Mouse (Mus musculus): Measurements from ENCODE around the gene Bend6.
"Not testable (repeated sequence)": the region's sequence is repeated elsewhere in the genome, so short reads cannot be mapped to it uniquely, and the experiment has no call there.

Bend6 gene

DNA sequence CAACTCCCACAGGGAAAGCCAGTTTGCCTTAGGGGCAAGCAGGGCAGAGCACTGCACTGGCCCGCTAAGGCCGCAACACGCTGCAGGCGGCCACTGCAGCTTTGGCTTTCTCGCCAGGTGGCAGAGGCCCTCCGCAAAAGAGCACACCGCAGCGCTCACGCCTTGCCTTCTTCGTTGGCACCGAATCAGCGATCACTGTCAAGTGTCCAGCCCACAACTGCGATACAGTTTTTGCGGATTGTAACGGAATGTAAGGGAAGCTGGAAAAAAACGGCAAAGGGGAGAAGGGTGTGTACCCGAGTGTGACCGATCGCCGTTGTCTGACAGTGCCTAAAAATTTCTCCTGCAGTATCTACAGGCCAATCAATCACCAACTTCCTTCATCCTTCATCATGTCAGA, 689 bp downstream of the Bend6 start:
- DNase-seq (ENCODE audit: low read depth, low spot score), result no peak

DNA sequence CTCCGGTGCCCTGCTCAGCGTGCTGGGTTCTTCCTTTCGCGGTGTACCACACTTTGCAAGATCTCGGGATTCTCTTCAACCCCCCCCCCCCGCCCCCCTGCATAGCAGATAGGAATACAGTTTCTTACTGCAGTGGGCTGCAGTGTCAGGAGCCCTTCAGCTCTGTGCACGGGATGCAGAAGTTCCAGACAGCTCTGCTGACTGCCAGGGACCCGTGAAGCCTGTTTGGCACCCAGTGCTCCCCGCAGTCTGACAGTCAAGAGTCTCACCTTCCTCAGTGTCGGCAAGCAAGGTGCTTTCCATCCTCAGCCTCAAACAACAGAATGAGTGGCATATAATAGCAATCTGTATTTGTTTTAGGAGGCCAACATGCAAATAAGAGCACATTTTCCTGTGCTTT, 1.4 kb downstream of the Bend6 start:
- DNase-seq (ENCODE audit: low read depth, low spot score), result no peak

DNA sequence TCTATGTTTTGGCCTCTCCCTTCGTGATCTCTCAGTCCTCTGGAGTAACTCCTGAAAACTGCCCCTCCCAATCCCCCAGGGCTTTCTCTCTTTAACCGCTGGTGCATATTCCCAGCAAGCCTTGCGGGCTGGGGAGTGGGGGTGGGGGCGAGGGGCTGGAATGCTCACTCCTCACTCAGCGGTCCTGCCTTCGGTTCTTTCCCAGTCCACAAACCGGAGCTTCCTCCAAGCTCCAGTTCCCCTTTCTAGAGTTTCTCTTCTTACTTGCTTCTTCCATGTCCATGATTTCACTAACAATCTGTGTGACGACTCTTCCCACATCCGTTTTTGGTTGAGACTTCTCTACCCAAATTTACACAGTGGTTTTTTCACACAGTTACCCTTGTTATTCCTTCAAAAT, 4.0 kb downstream of the Bend6 start:
- DNase-seq (ENCODE audit: low read depth, low spot score), result no peak

DNA sequence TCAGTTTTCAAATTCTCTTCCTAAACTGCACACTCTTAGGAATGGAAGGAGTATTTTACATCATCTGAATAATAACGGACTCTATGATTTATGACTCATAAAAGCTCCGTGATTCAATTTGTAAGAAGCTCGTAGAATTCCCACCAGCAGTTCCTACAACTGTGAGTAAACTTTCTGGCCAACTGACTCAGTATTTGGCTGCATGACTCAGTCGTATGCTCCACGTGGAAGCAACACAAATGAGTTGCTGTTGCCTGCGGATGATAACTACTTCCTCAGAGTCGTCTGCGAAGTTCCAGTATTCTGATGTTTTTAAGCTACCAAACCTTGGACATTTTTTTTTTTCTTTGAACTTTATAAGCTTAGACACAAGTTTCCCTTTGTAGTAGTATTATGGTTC, 7.4 kb downstream of the Bend6 start:
- no peak for DNase-seq (ENCODE audit: low read depth, low spot score)

DNA sequence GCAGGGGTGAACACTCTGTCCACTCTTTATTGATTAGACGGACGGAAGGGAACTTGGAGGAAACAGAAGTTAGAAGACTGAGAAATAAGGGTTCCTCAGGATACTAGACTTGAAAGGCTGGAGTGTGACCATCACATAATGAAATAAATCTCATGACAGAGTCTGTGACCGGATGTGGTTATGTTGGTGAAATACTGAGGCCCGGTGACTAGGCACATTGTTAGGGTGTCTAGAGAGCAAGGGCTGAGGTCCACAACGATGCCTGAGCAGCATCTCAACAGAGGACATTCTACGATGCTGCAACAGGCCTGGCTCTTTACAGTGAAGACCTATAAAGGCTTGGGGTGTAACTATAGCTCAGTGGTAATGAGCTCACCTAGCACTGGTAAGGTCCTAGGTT, 9.2 kb downstream of the Bend6 start:
- DNase-seq (ENCODE audit: low read depth, low spot score), result no peak

DNA sequence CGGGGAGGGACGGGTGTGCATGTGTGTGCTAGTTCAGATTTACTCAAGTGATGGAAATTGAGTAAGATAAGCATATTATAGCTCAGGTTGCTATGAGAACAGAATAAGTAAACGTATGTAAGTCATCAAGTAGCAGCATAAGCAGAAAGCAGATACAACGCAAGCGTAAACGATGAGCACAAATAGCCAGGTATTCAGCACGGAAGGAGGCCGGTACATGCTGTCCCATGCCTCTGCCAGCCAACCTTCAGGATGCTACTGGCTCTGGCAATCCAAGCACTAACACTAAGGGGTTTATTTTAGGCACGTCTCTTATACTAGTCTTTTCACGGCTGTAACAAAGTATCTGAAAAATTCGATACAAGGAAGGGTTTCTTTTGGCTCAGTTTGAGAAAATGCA, 10.2 kb downstream of the Bend6 start:
- no peak for DNase-seq (ENCODE audit: low read depth, low spot score)

DNA sequence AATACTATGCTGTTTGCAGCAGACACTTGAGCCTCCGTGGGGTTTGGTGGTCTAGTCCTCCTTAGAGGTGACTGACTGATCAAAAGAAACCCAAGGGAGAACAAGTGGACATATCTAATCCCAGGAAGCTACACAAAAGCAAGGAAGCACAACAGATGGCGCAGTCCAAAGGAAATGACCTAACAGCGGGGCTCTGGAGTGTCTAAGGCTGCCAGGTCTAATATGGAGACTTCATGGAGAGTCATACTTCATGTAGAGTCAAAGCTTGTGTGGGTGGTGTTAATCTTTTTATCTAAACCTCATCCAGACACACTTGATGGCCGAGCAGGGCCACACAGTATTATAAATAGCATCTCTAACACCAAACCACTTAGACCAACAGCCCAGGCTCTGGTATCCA, 10.9 kb downstream of the Bend6 start:
- DNase-seq (ENCODE audit: low read depth, low spot score), result no peak

DNA sequence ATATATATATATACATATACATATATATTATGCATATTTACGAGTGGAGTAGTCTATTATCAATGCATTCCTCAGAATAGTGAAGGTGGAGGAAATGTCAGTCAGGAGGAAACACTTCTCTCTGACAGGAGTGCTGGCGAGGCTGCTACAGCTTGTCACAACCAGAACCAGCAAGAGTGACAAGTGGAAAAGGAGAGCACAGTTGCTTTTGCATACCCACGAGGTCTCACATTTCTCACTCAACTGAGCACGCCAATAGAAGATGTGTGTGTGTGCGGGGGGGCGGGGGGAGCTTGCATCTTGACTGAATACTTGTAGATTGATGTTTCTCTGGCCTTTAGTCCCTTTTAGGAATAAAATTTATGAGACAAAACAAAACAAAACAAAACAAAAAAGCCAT, 11.5 kb downstream of the Bend6 start:
- DNase-seq (ENCODE audit: low read depth, low spot score), result no peak

DNA sequence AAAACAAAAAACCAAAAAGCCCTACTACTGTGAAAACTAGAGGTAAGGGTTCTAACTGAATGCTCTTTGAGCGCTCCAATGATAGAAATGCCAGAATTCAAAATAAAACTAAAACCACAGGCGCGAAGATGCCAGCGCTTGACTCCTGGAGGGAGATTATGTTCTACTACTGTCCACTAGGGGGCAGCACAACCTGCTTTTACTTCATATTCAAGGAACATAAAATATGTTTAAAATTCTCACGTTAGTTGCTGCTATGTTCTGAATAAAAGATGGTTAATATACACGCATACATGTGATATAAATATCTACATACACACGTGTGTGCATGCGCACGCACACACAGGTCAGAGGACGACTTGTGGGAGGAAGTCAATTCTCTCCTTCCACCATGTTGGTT, 14.8 kb downstream of the Bend6 start:
- peak; percentile 56 for DNase-seq (ENCODE audit: low read depth, low spot score)

DNA sequence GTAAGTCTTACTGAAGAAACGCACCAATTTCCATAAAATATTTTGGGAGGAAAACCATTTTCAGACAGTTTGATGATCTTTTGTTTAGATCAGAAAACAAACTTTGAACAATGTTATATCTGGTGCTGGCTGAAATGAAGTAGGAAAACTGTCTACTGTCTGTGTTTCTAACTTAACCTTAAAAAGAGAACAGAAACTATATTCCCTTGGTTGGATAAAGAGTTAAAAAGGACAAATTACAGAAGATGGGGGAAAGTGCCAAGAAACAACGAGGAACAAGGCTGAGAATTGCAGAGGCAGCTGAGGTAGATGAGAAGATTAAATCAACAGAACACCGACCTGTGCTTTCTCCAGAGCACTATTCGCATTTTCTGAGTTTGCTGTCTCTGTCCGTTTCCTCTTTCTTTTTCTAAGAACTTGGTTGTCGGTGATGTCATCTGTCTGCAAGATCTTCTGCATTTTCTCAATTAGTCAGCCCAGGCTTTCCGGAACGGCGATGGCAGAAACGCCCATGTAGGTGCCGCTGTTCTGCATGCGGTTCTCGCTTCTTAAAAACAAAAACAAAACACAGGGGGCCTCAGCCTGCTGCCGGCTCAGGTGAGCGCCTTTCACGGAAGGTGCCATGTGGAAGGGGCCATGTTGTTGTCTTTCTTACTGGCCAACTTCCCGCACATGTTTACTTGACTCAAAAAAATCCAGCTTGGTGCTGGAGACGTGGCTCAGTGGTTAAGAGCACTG, 24.3 kb downstream of the Bend6 start:
- DNase-seq (ENCODE audit: low read depth, low spot score), result peak; percentile 89

DNA sequence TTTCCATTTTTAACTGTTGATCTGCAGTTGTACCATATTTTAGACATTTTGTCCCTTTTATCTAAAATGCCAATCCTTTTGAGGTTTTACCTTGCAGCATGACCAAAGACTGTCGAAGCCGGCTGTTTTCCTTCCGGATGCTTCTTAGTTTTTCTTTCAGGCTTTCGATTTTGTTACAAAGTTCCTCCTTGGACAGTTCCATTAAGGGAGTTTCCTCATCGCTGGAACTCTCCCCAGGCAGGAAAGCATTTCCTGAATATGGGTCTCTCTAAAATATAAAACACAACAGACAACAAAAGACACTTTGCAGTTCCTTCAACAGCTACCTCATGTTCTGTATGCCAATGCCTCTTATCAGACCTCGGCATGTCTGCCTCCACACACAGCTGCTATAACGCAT, 29.4 kb downstream of the Bend6 start:
- DNase-seq (ENCODE audit: low read depth, low spot score), result no peak

DNA sequence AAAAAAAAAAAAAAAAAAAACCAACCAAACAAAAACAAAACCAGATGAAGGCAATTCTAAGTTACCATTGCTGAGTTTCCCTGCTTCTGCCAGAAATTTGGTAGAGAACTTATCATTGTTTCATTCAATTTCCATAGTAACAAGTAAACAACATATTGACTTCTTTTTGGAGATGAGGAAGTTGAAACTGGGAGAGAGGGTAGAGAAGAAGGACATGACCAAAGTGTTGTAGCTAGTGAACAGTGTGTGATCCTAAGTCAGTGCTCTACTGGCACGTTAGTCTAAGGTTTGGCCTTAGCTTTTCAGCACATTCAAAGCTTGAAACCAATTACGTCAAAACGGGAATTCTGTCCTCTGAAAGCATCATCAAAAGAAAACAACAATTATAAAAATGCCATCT, 31.2 kb downstream of the Bend6 start:
- no peak for DNase-seq (ENCODE audit: low read depth, low spot score)

DNA sequence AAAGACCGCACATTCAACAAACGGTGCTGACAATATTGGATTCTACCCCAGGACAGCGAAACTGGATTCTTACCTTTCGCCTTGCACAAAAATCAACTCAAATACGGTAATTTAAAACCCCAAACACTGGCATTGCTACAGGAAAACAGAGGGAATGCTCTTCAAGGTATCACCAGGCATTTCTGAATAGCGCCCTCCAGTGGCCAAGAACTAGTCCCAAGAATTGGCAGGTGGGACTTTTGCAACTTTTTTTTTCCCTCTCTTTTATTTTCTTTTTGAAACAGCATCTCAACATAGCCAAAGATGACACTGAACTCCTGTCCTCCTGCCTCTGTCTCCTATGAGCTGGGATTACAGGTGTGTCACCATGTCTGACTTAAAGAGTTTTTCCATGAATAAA, 31.9 kb downstream of the Bend6 start:
- peak; percentile 44 for DNase-seq (ENCODE audit: low read depth, low spot score)

DNA sequence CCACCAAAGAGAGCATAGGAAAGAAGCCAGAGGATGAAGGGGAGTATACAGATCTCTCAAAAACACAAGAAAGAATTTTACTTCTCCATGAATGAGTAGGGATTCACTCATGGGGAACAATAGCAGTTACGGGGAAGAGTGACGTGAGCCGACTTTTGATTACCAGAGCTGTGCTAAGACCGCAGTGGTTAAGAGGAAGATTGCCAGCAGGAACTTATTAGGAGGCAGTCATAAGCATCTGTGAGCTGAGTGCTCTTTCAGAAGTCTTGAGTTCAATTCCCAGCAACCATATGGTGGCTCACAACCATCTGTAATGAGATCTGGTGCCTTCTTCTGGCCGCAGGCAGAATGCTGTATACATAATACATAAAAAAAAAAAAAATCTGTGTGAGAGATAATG, 34.1 kb downstream of the Bend6 start:
- no peak for DNase-seq (ENCODE audit: low read depth, low spot score)

DNA sequence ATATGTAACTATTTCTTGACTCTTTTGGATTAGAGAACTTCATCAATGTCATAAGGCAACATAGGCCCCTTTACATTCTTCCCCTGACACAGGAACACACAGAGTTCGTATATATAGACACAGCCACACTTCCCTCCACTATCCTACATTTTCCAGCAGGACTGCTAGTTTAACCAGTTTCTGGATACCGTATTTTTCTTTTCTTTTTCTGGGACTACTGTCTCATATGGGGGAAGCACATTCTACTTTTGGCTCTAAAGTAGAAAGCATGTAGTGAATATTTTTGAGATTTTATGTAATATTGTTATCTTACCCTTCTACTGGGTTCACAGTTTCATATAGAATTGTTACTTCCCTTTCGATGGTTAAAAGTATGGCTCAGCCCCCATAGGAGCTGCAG, 38.2 kb downstream of the Bend6 start:
- DNase-seq (ENCODE audit: low read depth, low spot score), result no peak

DNA sequence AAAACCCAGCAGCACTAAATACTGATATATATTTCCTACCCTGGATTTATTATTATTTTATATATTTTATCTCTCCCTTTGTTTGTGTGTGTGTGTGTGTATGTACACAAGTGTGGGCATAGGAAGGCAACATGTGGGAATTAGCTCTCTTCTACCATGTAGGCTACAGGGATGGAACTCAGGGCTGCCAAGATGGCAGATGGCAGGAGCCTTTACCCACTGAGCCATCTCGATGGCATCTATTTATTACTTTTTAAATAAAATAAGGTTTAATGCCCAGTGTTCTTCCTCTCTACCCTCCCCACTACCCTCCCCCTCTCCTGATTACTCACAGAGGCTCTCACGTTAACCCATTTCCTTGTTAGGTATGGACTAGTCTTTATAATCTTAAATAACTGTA, 38.6 kb downstream of the Bend6 start:
- no peak for DNase-seq (ENCODE audit: low read depth, low spot score)

DNA sequence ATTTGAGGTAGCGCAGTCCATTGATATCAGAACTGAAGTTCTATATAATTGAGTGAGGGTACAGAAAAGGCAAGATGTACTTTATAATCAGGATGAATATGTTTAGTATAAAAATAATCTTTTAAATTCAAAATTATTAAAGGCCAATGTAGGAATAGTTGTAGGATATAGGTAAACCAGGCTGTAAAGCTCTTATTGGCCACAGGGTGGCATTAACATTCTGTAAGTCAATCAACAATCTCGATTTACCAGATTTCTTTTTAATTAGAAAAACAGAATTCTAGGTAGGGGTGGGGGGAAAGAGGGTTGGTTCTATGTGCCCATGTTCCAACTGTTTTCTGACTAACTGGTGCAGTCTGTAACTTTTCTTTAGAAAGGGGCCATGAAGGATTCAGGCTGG, 60.8 kb downstream of the Bend6 start:
- peak; percentile 10 for DNase-seq (ENCODE audit: low read depth, low spot score)

DNA sequence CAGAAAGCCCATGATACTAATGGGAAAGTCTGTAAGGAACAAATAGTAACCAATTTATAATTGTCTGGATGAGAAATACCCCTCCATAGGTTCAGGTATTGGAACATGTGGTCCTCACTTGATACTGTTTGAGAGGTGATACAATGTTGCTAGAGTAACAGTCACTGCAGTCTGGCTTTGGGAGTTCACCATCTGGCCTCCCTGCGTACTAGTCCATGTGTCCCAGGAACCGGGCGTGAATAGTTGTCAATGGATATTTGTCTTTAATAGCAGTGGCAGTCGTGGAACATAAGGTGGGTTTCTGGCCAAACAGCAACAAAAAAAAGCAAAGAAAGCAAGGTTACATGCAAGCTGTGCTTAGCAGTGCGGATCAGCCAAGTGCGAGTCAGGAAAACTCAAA, 63.8 kb downstream of the Bend6 start:
- DNase-seq (ENCODE audit: low read depth, low spot score), result no peak

DNA sequence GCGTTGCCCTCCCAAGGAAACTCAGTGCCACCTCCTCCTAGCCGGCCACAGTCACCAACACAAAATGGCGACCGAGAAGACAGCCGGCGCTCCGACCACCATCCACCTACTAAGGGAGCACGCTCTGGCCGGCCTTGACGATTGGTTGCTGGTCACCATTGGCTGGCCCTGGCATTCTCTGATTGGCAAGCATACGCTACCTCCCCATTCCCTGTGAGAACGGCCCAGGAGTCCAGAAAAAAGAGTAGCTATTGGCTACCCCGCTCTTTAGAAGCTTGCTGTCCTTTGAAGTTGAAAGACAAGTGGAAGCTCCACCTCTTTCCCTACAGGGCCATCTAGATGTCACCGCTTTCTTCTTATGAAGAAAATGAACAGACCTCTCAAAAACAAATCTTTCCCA, 68.7 kb downstream of the Bend6 start:
- not testable (repeated sequence) for DNase-seq (ENCODE audit: low read depth, low spot score)

DNA sequence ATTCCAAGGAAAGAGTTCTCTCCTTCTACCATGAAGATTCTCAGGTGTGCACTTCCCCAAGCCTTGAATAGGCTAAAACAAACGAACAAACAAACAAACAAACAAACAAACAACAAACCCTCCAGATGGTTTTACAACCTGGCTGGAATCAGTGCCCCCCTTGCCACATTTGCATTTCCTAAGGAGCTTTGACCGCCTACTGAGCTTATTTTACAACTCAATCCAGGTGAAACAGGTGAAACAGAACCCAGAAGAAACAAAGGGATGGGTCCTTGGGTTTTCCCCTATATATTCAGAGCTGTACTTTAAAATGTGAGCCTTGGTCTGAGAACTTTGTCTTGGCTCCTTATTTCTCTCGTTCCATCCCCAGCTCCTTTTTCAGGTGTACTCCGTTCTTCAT, 77.0 kb downstream of the Bend6 start:
- DNase-seq (ENCODE audit: low read depth, low spot score), result no peak

DNA sequence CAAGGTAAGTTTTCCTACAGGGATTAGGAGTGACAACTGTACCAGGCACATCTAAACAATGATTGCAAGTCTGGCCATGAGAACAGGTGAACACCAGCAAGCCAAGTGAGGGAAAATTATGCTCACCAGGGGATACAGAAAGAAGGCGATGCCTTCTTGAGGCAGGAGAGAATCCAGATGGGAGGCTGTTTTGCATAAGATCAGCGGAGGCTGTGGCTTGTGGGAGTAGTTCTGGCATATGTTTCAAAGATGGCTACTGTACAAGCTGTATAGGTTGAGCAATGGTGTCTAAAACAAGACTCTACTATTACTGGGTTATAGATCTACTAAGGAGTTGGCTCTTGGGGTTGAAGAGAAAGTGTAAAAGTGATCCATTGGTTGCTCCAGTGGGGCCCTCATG, 89.7 kb downstream of the Bend6 start:
- DNase-seq (ENCODE audit: low read depth, low spot score), result no peak

DNA sequence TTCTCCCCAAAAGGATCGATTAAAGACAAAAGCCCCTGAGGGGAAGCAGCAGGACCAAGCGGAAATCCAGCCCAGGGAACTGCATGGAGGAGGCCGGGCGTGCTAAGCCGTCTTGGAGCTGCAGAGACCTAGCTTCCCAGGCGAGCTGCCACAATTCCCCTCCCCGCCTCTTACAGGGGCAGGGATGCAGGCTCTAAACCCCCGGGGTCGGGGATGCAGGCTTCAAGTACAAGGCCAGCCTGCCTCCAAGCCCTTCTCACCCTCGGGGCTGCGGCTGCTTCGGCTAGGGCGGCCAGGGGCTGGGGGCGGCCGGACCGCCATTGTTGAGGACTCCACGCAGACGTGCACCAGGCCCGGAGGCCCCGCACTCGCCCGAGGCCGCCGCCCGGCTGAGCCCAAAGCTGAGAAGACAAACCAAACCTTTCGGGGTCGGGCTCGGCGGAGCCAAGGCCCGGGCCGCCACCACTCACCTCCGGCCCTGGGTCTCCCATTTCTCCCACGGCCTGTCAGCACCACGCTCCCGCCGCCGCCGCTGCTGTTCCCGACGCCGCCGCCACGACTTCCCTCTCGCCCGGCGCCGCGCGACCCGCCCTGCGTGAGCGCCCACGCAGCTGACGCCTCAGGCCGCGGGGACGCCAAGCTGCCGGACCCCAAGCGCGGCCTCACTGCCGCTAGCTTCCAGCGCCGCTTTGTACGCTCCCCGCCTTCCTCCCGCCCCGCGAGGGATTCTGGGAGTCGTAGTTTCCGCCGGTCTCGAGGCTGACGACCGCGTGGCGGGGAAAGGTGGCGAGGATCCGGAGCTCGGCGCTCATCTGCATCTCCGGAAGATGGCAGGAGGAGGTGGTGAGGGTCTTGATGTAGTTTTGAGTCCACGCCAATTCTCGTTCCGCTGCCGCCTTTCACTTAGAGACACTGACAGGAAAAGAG, 93.5 kb downstream of the Bend6 start, which contains the start of gene Zfp451:
Gene Zfp451, minus strand, starts transcription at position 728 of the 927 bp plus-strand sequence.
- DNase-seq (ENCODE audit: low read depth, low spot score), result peak; percentile 91

DNA sequence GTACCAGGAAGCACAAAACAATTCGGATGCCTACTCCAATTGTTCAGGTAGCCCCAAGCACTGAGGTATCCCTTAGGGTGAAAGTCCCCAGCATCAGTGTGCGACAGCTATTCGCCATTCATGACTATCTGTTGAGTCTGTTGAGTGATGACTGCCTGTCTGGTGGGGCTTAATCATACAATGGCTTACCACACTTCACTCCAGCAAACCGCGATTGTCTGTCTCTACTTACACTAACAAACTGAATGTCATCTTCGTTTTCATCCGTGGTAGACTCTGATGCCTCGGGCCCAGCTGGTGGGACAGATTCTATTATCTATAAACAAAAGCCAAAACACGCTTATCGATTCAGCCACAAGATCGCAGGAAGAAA, 94.1 kb downstream of the Bend6 start:
- peak; percentile 39 for DNase-seq (ENCODE audit: low read depth, low spot score)
